Mouse (Mus musculus) hematopoietic stem cell, adult 5-6 weeks (primary cell): Measurements from ENCODE around the gene Zbp1. TPM values are rescaled to one million over a fixed set of nuclear protein-coding genes. Genes with fewer than 3 reads are reported as not detected.

Experiments
- ATAC-seq, 2 experiments: fragments of 125-278 bp in 1 of 2; replicated peaks in 1 of 2; 2 replicates each; pipeline ENCODE4 v1.8.0; 2016 to 2017; ENCODE audit warnings: inconsistent platforms in 2 of 2, mild to moderate bottlenecking in 2 of 2, moderate number of reproducible peaks in 2 of 2, low read depth in 1 of 2, moderate TSS enrichment in 1 of 2; ENCODE audit not compliant: low FRiP score in 2 of 2, poor library complexity in 2 of 2, severe bottlenecking in 2 of 2, insufficient read depth in 1 of 2, low TSS enrichment in 1 of 2
- total RNA-seq: library from RNA; stranded (forward); fragments of 172-1452, 232-1000 nt; gene quantifications from 2 replicates; pipeline ENCODE4 v1.2.3, GENCODE M21; 2017

Zbp1 gene
- total RNA-seq, 1 experiment from 2014 or later: 4.6 TPM

- ATAC-seq: no peak
Measured at GRCm38 (mm10) chr2:173172386-173172785, 46.3 kb downstream of the Zbp1 start.

DNA sequence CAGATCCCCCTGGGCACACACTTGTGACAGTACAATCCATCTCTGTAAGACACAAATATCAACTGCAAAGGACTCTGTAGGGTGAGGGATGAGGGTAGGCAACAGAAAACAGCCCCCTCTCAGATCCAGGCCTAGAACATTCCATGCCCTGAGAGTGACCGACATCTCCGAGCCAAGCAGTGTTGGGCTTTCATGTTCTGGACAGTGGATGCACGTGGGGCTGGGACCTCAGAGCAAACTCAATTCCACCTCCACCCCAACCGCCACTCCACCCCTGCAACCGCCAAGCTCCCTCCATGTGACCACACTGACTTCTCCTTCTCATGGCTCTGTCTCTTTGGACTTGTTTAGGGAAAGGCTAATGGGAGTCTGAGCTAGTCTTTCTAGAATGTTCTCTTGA is 46.8 kb downstream of the Zbp1 start:
- ATAC-seq: peak in 1 of 2 experiments; percentile 5; a peak in 1 of 4 replicates

- peak; percentile 78 to 94 for ATAC-seq
Measured at GRCm38 (mm10) chr2:173171470-173171869, 47.3 kb downstream of the Zbp1 start.

DNA sequence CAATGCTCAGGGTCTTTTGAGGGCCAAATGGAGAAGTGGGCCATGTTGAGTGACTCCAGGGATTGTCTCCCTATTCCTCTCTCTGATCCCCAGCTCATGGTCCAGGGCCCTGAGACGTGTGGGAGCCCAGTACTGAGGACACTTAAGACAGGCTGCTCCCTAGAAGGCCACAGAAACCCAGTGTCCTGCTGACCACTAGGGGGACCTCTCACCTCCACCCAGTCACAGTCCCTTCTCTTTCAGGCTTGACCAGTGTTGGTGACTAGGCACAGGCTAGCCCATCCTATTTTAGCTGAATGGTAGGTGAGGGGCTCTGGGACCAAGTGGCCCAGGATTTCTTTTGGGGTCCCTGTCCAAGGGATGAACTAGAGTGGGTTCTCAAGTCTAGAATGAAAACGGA is 48.0 kb downstream of the Zbp1 start:
- ATAC-seq: no peak

GRCm38 (mm10) chr2:173170081-173170480 is 48.6 kb downstream of the Zbp1 start:
- ATAC-seq: no peak

- no peak for ATAC-seq
Measured at GRCm38 (mm10) chr2:173168411-173168851, 50.3 kb downstream of the Zbp1 start.

- no peak for ATAC-seq
Measured at GRCm38 (mm10) chr2:173165357-173165756, 53.4 kb downstream of the Zbp1 start.

DNA sequence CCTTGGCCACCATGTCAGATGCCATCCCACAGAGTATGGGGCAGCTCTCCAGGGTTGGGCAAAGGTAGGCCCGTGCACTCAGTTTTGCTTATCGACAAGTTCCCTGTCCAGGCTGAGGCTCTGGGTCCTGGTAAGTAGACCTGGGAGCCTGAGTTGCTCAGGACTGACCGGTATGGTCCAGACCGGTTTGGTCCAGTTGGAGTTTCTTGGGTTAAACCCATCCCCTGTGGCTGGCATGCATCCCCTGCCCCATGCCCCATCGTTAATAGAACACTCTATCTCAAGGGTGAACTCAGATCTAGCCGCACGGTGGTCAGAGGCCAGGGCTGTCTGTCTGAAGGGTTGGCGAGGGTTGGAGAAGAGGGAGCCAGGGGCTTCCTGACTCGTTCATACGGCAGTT is 53.8 kb downstream of the Zbp1 start:
- ATAC-seq: no peak

DNA sequence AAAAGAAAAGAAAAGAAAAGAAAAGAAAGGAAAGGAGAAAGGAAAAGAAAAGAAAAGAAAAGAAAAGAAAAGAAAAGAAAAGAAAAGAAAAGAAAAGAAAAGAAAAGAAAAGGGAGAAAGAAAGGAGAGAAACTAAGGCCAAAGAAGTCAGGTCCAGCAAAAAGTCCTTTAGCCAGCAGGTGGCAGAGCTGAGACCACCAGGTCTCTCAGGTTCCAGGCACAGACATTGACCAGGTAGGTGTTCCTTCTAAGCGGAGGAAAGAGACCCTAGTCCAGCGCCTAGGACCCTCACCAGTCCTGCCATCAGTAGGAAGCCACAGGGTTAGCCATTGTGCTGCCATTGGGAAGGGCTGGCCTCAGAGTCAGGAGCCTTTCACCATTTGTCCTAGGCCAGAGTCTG is 54.4 kb downstream of the Zbp1 start:
- ATAC-seq: peak in 1 of 2 experiments; percentile 41; a peak in 1 of 4 replicates

GRCm38 (mm10) chr2:173163380-173163779 is 55.3 kb downstream of the Zbp1 start:
- ATAC-seq: no peak

GRCm38 (mm10) chr2:173159354-173160311 is 59.1 kb downstream of the Zbp1 start:
- peak; percentile 82 to 89 for ATAC-seq

DNA sequence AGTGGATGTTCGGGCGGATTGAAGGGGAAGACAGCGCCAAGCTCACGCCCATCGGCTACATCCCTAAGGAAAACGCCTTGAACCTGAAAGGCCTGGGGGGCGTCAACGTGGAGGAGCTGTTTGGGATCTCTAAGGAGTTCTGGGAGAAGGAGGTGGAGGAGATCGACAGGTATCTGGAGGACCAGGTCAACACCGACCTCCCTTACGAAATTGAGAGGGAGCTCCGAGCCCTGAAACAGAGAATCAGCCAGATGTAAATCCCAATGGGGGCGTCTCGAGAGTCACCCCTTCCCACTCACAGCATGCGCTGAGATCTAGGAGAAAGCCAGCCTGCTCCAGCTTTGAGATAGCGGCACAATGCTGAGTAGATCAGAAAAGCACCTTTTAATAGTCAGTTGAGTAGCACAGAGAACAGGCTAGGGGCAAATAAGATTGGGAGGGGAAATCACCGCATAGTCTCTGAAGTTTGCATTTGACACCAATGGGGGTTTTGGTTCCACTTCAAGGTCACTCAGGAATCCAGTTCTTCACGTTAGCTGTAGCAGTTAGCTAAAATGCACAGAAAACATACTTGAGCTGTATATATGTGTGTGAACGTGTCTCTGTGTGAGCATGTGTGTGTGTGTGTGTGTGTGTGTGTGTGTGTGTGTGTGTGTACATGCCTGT is 60.2 kb downstream of the Zbp1 start:
- no peak for ATAC-seq

DNA sequence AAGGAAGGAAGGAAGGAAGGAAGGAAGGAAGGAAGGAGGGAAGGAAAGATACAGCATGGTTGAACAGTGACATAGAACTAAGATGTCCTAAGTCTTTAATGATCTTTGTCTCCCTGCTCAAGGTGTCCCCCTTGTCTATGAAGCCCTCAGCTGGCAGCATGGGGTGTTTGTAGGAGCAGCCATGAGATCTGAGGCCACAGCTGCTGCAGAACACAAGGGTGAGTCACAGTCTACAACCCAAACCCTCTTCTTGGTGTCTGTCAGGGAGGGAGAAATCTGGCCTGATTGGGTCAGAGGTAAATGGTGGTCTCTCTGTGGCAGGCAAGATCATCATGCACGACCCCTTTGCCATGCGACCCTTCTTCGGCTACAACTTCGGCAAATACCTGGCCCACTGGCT is 60.9 kb downstream of the Zbp1 start:
- ATAC-seq: no peak

DNA sequence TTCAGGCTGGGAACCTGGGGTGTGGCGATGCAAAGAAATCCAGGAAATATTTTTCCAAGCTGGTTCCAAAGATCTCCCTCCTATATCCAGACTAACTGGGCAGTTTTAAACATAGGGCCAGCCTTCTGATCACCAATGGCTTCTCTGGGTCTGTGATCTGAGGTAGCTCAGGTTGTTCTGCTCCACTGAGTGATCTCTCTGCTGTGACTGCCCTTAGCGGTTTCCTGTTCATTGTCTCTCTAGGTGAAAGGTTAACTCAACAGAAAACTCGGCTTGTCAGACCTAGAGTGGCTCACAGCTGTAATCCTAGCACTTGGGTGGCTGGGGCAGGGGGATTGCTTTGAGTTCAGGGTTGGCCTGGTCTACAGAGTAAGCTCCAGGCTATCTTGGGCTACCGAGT is 61.3 kb downstream of the Zbp1 start:
- ATAC-seq: no peak

DNA sequence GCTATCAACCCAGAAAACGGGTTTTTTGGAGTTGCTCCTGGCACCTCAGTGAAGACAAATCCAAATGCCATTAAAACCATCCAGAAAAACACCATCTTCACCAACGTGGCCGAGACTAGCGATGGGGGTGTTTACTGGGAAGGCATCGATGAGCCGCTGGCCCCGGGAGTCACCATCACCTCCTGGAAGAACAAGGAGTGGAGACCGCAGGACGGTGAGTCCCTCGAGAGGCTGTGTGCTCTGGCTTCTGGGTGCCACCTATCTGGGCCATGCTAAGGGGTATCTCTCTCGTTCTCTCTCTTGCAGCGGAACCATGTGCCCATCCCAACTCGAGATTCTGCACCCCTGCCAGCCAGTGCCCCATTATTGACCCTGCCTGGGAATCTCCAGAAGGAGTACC is 61.8 kb downstream of the Zbp1 start:
- ATAC-seq: no peak
